Mouse (Mus musculus): ENCODE results near the gene Ms4a15.

- no peak for TF ChIP-seq CTCF (IDR thresholded peaks at IDR 0.05 in 2 of 3, conservative IDR thresholded peaks at IDR 0.05 in 1 of 3; ENCODE audit: control insufficient read depth in 1 of 3, insufficient read depth in 1 of 3, low read depth in 2 of 3, low read length in 3 of 3, poor library complexity in 1 of 3, severe bottlenecking in 1 of 3)
- TF ChIP-seq SIN3A (IDR thresholded peaks at IDR 0.05; ENCODE audit: low read length) = no peak
- TF ChIP-seq POLR2A (IDR thresholded peaks at IDR 0.05; ENCODE audit: control insufficient read depth in 1 of 2, insufficient read depth in 1 of 2, low read depth in 1 of 2, low read length in 2 of 2, poor library complexity in 1 of 2) = no peak
- TF ChIP-seq MAX (IDR thresholded peaks at IDR 0.05; ENCODE audit: low read length) = no peak
- TF ChIP-seq BHLHE40 (IDR thresholded peaks at IDR 0.05; ENCODE audit: borderline replicate concordance, low read depth, low read length) = no peak
Observed at GRCm38 (mm10) chr19:10935029-10935428, 58.0 kb downstream of the Ms4a15 start.
